Mouse (Mus musculus) small intestine, adult 2 months (tissue): ENCODE results near the gene Amigo1. TPM values are rescaled to one million over a fixed set of nuclear protein-coding genes. Genes with fewer than 3 reads are reported as not detected.

Experiments used
- H3K27ac ChIP-seq: fragments of 200-500 bp; 2 replicates; pipeline ENCODE4 v1.5.1; 2012; ENCODE audit warnings: low read depth, low read length, control low read depth, inconsistent platforms; ENCODE audit not compliant: insufficient read depth
- H3K27me3 ChIP-seq: fragments of 200-500 bp; 2 replicates; pipeline ENCODE4 v1.6.1; 2012; ENCODE audit warnings: mild to moderate bottlenecking, moderate library complexity, low read length, inconsistent platforms; ENCODE audit not compliant: control insufficient read depth, insufficient read depth
- H3K36me3 ChIP-seq: fragments of 200-500 bp; 2 replicates; pipeline ENCODE4 v1.6.1; 2012; ENCODE audit warnings: mild to moderate bottlenecking, low read length, control low read depth, inconsistent platforms; ENCODE audit not compliant: control insufficient read depth, insufficient read depth
- H3K4me1 ChIP-seq: fragments of 200-500 bp; 2 replicates; pipeline ENCODE4 v1.6.1; 2012; ENCODE audit warnings: low read length, inconsistent platforms, mixed read lengths; ENCODE audit not compliant: control insufficient read depth, insufficient read depth, insufficient read length
- H3K4me3 ChIP-seq: fragments of 200-500 bp; 2 replicates; pipeline ENCODE4 v1.5.1; 2012; ENCODE audit warnings: low read depth, mild to moderate bottlenecking, control low read depth, inconsistent platforms, low read length, moderate library complexity
- CTCF ChIP-seq: fragments of 200-500 bp; IDR thresholded peaks from 2 replicates; pipeline ENCODE4 v1.5.1; 2012; ENCODE audit warnings: low read depth, mild to moderate bottlenecking, control low read depth, inconsistent platforms, low read length, moderate library complexity, mixed read lengths; ENCODE audit not compliant: insufficient replicate concordance, insufficient read length; ENCODE audit errors: extremely low read depth
- POLR2A ChIP-seq: fragments of 200-500 bp; IDR thresholded peaks from 2 replicates; pipeline ENCODE4 v1.6.1; 2012; ENCODE audit warnings: low read depth, mild to moderate bottlenecking, control low read depth, inconsistent platforms, low read length, moderate library complexity
- WGBS: fragments of 180-500 bp; shearing (Covaris S2); methylation state at CpG from one replicate; pipeline ENCODE4 v1.1.7; 2018; 5-methylcytosine and 5-hydroxymethylcytosine counted together
- polyA plus RNA-seq: library from polyadenylated mRNA; depleted of rRNA; stranded (reverse); fragments of >200 nt; gene quantifications from 2 replicates; pipeline ENCODE4 v1.2.3, GENCODE M21; 2012

Gene Amigo1
- polyA plus RNA-seq, 1 experiment, result 17.6 TPM

DNA sequence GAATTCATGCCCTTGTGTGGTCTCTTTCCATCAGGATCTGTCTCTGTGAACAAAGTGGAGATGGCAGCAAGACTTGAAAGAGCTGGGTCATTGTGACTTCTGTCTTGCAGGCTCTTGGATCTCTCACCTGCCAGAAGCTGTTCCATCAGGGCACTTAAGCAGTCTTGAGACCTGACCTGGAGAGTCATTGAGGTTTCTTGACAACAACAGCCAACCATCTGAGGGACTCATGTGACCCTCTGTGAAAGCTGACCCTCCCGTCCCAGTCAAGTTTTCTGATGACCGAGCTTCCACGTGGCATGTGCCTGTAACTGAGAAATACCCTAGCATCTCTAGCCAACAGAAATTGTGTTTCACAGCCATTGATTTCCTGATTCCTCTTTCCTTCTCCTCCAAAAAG is 1.4 kb upstream of the Amigo1 start:
- Histone ChIP-seq H3K4me3 (no peak overlapping the region), H3K27ac (no peak overlapping the region), H3K27me3 (no peaks in the 10 kb centered on the region), H3K36me3 (no peaks in the 10 kb centered on the region), H3K4me1 (peaks cover 8% of the 10 kb centered on the region)
- TF ChIP-seq CTCF (no peak), POLR2A (no peak)
- 82% methylated on average over 3 of the region's 3 CpGs for WGBS

DNA sequence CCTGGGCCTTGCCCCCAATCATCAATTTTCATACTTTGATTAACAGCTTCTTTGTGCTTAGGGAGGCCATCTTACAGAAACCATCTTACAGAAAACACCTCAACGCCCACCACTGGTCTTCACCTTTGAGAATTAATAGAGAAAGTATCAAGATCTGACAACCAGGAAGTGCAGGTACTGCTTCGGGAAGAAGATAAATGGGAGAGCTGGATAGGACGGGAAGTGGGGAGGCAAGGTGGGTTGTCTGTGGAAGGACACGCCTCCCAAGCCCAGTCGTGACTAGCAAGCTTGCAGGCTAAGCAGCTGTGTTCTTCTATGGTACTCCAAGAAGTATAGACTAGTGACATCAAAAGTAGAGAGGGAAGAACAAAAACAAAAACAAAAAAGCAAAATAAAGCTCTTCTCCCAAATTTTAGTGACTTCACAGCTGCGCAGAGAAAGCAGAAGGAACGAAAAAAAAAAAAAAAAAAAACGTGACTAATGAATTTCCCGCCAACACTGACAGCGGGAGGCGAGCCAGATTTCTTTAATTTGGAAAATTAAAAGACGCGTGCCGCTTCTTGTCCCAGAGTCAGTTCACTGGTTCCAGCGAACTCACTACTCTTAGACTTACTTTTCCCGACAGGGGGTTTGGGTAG is 556 bp upstream of the Amigo1 start:
- H3K4me1 ChIP-seq, result peaks cover 8% of the 10 kb centered on the region
- peak overlapping the region; percentile 92 for H3K4me3 ChIP-seq
- no peak for TF ChIP-seq CTCF
- no peak for TF ChIP-seq POLR2A
- no peak overlapping the region for H3K27ac ChIP-seq
- 2% methylated on average over 16 of the region's 16 CpGs for WGBS
- no peaks in the 10 kb centered on the region for H3K27me3 ChIP-seq
- H3K36me3 ChIP-seq, result no peaks in the 10 kb centered on the region

DNA sequence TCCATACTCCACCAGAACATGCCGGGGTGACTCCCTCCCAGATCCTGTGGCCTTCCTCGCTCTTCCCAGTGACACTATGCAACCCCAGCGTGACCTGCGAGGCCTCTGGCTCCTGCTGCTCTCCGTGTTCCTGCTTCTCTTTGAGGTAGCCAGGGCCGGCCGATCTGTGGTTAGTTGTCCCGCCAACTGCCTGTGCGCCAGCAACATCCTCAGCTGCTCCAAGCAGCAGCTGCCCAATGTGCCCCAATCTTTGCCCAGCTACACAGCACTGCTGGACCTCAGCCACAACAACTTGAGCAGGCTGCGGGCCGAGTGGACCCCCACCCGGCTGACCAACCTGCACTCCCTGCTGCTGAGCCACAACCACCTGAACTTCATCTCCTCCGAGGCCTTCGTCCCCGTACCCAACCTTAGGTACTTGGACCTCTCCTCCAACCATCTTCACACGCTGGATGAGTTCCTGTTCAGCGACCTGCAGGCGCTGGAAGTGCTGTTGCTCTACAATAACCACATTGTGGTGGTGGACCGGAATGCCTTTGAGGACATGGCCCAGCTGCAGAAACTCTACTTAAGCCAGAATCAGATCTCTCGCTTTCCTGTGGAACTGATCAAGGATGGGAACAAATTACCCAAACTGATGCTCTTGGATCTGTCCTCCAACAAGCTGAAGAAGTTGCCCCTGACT is 1.1 kb downstream of the Amigo1 start:
- Histone ChIP-seq H3K4me3 (peak overlapping the region; percentile 92; the same call in 1 of the 2 replicates), H3K4me1 (peaks cover 8% of the 10 kb centered on the region), H3K27me3 (no peaks in the 10 kb centered on the region), H3K27ac (no peak overlapping the region), H3K36me3 (no peaks in the 10 kb centered on the region)
- 75% methylated on average over 20 of the region's 20 CpGs for WGBS
- no peak for TF ChIP-seq CTCF
- TF ChIP-seq POLR2A, result no peak

DNA sequence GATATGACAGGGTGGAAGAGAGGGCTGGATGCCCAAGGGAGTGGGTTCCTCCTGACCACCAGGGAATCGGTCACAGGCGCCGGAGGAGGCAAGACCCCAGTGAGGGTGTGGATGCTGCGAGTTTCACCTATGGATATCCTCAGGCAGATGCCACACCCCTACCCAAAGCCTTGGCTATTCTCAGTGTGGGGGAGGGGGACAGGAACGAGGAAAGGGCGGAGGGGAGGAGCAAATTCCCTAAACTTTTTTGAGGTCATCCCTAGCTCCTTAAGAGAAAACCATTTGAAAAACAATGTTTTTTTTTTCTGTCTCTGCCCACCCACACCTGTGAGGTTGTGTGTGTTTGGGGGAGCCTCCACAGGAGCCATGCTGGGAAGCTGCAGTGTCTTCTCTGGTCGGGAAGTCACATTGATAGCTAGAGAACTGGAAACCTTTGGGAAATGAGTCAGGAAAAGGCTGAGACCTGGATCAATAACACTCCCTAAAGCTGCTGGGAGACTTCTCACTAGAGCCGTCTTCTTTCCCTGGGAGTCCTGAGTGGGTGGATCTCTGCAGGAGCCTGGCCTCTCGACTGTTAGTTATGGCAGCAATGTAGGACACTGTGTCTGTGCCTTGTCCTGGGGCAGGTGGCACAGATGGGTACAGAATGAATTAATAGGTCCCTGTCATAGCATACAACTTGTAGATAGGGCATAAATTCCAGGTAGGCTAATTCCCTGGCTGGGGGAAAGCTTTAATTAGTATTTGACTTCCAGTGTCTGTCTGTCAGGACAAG is 2.8 kb downstream of the Amigo1 start:
- WGBS, result 86% methylated on average over 9 of the region's 9 CpGs

DNA sequence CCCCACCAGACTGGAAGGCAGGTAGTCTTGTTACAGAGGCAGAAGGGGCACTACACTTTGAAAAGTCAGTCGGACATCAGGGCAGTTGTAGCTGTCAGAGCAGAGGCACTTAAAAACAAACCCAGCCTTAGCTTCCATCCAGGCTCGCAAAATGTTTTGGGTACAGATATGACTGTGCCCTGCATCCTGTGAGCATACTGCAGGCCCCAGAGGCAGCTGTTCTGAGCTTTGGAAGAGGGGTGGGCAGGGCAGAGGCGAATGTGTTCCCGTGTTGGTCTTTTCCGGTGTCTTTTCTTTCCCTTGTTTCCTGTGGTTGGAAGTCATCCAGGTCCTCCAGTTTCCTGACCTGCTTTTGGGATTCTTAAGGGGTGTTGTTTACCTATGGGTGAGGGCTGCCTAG is 3.8 kb downstream of the Amigo1 start:
- 31% methylated on average over 5 of the region's 5 CpGs for WGBS
- Histone ChIP-seq H3K27ac (no peak overlapping the region), H3K36me3 (0 out of 2 replicates have a peak, but pooled peaks cover 2% of the 10 kb centered on the region), H3K4me3 (no peak overlapping the region), H3K4me1 (peaks cover 8% of the 10 kb centered on the region), H3K27me3 (no peaks in the 10 kb centered on the region)
- no peak for TF ChIP-seq CTCF
- no peak for TF ChIP-seq POLR2A

More for the DNA sequence above, 2.8 kb downstream of the Amigo1 start:
- Histone ChIP-seq H3K4me1 (peaks cover 8% of the 10 kb centered on the region), H3K27ac (no peak overlapping the region), H3K27me3 (no peaks in the 10 kb centered on the region), H3K4me3 (no peak overlapping the region), H3K36me3 (0 out of 2 replicates have a peak, but pooled peaks cover 2% of the 10 kb centered on the region)
- TF ChIP-seq POLR2A (no peak), CTCF (no peak)

DNA sequence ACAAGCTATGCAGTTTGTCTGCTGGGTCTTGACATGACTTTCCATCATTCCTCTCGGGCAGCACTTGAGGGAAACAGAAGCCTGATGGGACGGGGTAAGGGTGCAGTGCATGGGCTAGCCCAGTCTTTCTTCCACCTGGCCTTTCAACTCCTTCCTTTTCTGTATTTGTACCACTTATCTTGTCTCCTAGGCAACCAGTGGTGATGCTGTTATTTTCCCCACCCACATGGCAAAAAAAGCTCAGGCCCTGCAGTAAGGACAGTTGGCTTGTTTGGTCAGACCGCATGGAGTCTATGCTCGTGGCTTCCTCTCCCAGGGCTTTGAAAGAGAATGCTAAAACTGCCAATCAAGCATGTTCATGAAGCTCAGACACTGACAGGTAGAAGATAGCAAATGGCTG is 7.6 kb downstream of the Amigo1 start:
- Histone ChIP-seq H3K4me3 (no peak overlapping the region), H3K27me3 (no peaks in the 10 kb centered on the region), H3K4me1 (peaks cover 6% of the 10 kb centered on the region), H3K27ac (no peak overlapping the region), H3K36me3 (0 out of 2 replicates have a peak, but pooled peaks cover 2% of the 10 kb centered on the region)
- WGBS, result 72% methylated on average over 4 of the region's 4 CpGs
- TF ChIP-seq CTCF, result no peak
- TF ChIP-seq POLR2A, result no peak

DNA sequence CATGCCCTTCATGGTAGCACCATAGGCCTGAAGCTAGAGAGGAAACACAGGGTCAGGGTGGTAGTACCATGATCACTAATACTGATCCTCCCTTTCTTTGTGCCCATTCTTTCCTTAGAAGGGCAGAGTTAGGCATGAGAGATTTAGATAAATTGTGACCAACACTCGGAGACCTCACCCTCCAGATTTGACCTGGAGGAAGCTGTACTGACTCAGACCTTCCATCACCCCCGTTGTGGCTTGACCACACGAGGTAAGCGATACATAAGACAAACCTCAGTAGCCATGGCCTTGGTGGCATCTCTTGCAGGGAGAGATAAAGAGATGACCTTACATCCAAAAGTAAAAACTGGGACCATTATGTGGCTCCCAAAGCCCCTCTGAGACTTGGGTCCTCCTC is 9.2 kb downstream of the Amigo1 start:
- H3K36me3 ChIP-seq, result 0 out of 2 replicates have a peak, but pooled peaks cover 2% of the 10 kb centered on the region
- WGBS, result 90% methylated on average over 4 of the region's 4 CpGs
- TF ChIP-seq POLR2A, result no peak
- no peak for TF ChIP-seq CTCF

More for the DNA sequence above, 9.2 kb downstream of the Amigo1 start:
- no peak overlapping the region for H3K27ac ChIP-seq
- no peaks in the 10 kb centered on the region for H3K27me3 ChIP-seq
- no peak overlapping the region for H3K4me3 ChIP-seq
- peaks cover 11% of the 10 kb centered on the region for H3K4me1 ChIP-seq
